Mouse (Mus musculus) monocyte, adult 5-6 weeks (primary cell): ENCODE data around the gene Ttc38. TPM values are rescaled to one million over a fixed set of nuclear protein-coding genes. Genes with fewer than 3 reads are reported as not detected.
A peak's percentile ranks its signal among the peaks of the same experiment; 100 is the strongest.

Experiments used
- ATAC-seq: fragments of 153-309, 156-312 bp; replicated peaks from 2 replicates; pipeline ENCODE4 v1.8.0; 2017; ENCODE audit warnings: mild to moderate bottlenecking; ENCODE audit not compliant: low TSS enrichment, insufficient number of reproducible peaks, severe bottlenecking, poor library complexity, low FRiP score
- total RNA-seq: library from RNA; stranded (forward); fragments of 200-1000, 200-491, 200-594 nt; gene quantifications from 3 replicates; pipeline ENCODE4 v1.2.3, GENCODE M21; 2017

Gene Ttc38
- total RNA-seq, 1 experiment from 2014 or later: 8.5 TPM

DNA sequence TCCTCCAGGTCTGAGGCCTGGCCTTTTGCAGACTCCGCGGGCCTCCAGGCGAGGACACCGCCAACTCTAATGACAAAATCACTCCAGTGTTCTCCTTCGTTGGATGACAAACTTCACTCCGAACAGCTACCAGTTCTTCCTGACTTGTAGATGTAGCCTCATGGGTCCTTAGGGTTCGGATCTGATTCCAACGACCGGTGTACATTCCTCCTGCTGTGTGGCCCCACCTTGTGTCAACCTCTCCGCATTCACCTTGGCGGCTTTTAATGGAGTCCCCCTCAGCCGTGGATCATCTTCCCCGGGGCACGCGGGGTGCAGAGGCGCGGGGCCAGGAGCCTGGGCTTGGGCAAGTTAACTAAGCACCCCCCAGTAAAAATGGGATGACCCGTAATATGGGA is 47.4 kb downstream of the Ttc38 start:
- no peak for ATAC-seq

DNA sequence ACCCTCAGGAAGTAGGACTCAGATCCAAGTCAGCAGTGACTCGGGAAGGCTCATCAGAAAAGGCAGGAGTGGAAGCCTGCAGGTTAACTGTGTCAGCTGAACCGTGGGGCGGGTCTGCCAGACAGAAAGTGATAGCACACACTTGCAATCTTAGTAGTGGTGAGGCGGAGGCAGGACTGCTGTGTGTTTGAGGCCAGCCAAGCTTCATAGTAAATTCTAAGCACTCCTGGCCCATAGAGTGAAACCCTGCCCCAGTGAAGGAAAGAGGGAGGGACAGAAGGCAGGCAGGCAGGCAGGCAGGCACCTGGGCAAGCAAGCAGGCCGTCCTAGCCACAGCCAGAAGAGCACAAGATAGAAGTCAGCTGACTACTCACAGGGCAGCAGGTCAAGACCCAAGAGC is 53.5 kb downstream of the Ttc38 start:
- ATAC-seq: no peak

DNA sequence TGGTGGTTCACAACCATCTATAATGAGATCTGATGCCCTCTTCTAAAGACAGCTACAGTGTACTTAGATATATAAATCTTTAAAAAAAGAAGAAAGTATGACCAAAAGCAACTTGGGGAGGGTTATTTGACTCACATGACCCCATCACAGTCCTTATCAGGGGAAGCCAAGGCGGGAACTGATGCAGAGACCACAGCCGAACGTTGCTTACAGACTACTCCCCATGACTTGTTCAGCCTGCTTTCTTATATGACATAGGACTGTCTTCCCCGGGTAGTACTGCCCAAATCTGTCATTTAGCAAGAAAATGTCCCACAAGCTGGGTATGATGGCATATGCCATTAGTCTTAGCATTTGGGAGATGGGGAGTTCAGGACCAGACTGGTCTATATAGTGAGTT is 57.1 kb downstream of the Ttc38 start:
- ATAC-seq: no peak

GRCm38 (mm10) chr15:85891971-85892370 is 59.9 kb downstream of the Ttc38 start:
- no peak for ATAC-seq

- no peak; the same call in 1 of the 2 replicates for ATAC-seq
Observed at GRCm38 (mm10) chr15:85892498-85893118, 60.5 kb downstream of the Ttc38 start.

- no peak for ATAC-seq
Observed at GRCm38 (mm10) chr15:85893871-85894270, 61.8 kb downstream of the Ttc38 start.

DNA sequence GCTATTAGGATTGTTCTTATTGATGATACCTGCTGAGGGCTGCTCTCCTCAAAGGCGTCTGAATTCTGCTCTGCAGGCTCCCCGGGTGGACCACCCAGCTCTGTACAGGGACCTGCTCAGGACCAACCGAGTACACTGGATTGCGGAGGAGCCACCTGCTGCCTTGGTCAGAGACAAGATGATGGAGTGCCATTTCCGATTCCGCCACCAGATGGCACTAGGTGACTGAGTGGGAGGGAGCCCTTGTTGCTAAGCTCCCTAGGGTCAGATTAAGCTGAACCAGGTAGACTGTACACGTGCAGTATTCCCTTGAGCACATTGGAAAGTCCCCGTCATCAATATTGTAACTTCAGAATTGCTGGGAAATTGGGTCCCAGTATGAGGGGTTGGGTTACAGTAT is 64.2 kb downstream of the Ttc38 start:
- ATAC-seq: peak; percentile 61

- no peak for ATAC-seq
Observed at GRCm38 (mm10) chr15:85897113-85897512, 65.0 kb downstream of the Ttc38 start.

GRCm38 (mm10) chr15:85899396-85899795 is 67.3 kb downstream of the Ttc38 start:
- ATAC-seq: no peak

GRCm38 (mm10) chr15:85900318-85900717 is 68.2 kb downstream of the Ttc38 start:
- no peak for ATAC-seq

GRCm38 (mm10) chr15:85900801-85901200 is 68.7 kb downstream of the Ttc38 start:
- ATAC-seq: no peak

GRCm38 (mm10) chr15:85902505-85902904 is 70.4 kb downstream of the Ttc38 start:
- no peak for ATAC-seq

DNA sequence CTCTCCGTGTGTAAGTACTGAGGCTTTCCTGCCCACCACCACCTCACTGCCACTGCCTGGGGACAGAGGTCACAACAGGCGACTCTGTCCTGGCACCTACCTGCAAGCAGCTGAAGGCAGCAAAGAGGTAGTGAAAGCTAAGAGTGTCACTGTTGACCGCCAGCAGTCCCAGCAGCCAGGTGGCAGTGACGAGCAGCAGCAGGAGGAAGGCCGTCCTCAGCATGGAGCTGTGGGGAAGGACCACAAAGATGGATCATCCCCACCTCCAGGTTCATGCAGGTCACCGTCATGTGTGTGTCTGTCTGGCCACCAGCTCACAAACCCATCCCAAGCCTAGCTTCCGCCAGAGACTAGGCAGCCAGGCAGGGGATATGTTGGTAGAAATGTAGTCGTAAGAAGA is 71.7 kb downstream of the Ttc38 start:
- ATAC-seq: 0 out of 2 replicates have a peak, but pooled peaks have one; percentile 7

Other genes starting within 250 kb of the Ttc38 start
- not detected in 3 replicates for gene Wnt7b, start 249.8 kb upstream of the Ttc38 start, total RNA-seq
- not detected in 3 replicates for gene Ppara, start 97.3 kb upstream of the Ttc38 start, total RNA-seq
- gene Cdpf1, start 20.6 kb upstream of the Ttc38 start, total RNA-seq: 13.2 to 15.6 TPM (median 14.4 TPM) in 3 replicates
- gene Pkdrej, start 10.6 kb upstream of the Ttc38 start, total RNA-seq: not detected in 3 replicates
- 0.97 to 1.2 TPM in 2 of 3 replicates, not detected in the other for gene Gtse1, start 27.4 kb downstream of the Ttc38 start, total RNA-seq
- 13.9 to 27.9 TPM (median 21.2 TPM) in 3 replicates for gene Trmu, start 47.0 kb downstream of the Ttc38 start, total RNA-seq
- gene Celsr1, start 201.5 kb downstream of the Ttc38 start, total RNA-seq: 0.11 to 2.1 TPM (median 0.76 TPM) in 3 replicates
- gene Gramd4, start 225.4 kb downstream of the Ttc38 start, total RNA-seq: 112 to 191 TPM (median 137 TPM) in 3 replicates